Mouse (Mus musculus): ENCODE results near the gene Cyp2w1. TPM values are rescaled to one million over a fixed set of nuclear protein-coding genes. Genes with fewer than 3 reads are reported as not detected.

Gene Cyp2w1
- not detected for total RNA-seq (2022)

GRCm38 (mm10) chr5:139352317-139352716 lies at the start of gene Cyp2w1:
Cyp2w1 (plus strand) TSS chr5:139352617.
- no peak for DNase-seq (ENCODE audit: low spot score in 2 of 2)

- no peak for DNase-seq (ENCODE audit: low spot score in 2 of 2)
Observed at GRCm38 (mm10) chr5:139303646-139304061, 48.8 kb upstream of the Cyp2w1 start.

- no peak for DNase-seq (ENCODE audit: low spot score in 2 of 2)
Observed at GRCm38 (mm10) chr5:139309946-139310345, 42.5 kb upstream of the Cyp2w1 start.

GRCm38 (mm10) chr5:139310477-139310876 lies 41.9 kb upstream of the Cyp2w1 start:
- no peak for DNase-seq (ENCODE audit: low spot score in 2 of 2)

GRCm38 (mm10) chr5:139311822-139312221 lies 40.6 kb upstream of the Cyp2w1 start:
- no peak for DNase-seq (ENCODE audit: low spot score in 2 of 2)

GRCm38 (mm10) chr5:139313536-139313935 lies 38.9 kb upstream of the Cyp2w1 start:
- no peak for DNase-seq (ENCODE audit: low spot score in 2 of 2)

GRCm38 (mm10) chr5:139314941-139315642 lies 37.3 kb upstream of the Cyp2w1 start:
- no peak for DNase-seq (ENCODE audit: low spot score in 2 of 2)

- DNase-seq (ENCODE audit: low spot score in 2 of 2), result no peak
Observed at GRCm38 (mm10) chr5:139316982-139317675, 35.3 kb upstream of the Cyp2w1 start.

- DNase-seq (ENCODE audit: low spot score in 2 of 2), result no peak
Observed at GRCm38 (mm10) chr5:139317751-139318504, 34.5 kb upstream of the Cyp2w1 start.

GRCm38 (mm10) chr5:139320424-139320823 lies 32.0 kb upstream of the Cyp2w1 start:
- no peak for DNase-seq (ENCODE audit: low spot score in 2 of 2)

GRCm38 (mm10) chr5:139321331-139321730 lies 31.1 kb upstream of the Cyp2w1 start:
- DNase-seq (ENCODE audit: low spot score in 2 of 2), result no peak

- DNase-seq (ENCODE audit: low spot score in 2 of 2), result no peak
Observed at GRCm38 (mm10) chr5:139323260-139323924, 29.0 kb upstream of the Cyp2w1 start.

- no peak for DNase-seq (ENCODE audit: low spot score in 2 of 2)
Observed at GRCm38 (mm10) chr5:139324045-139324491, 28.3 kb upstream of the Cyp2w1 start.

GRCm38 (mm10) chr5:139324691-139325394 lies 27.6 kb upstream of the Cyp2w1 start:
- no peak for DNase-seq (ENCODE audit: low spot score in 2 of 2)

GRCm38 (mm10) chr5:139325395-139325966 lies 26.9 kb upstream of the Cyp2w1 start, which contains the start of gene Adap1:
Adap1 (minus strand) TSS chr5:139325622.
- DNase-seq (ENCODE audit: low spot score in 2 of 2), result no peak

GRCm38 (mm10) chr5:139326111-139326696 lies 26.2 kb upstream of the Cyp2w1 start:
- no peak for DNase-seq (ENCODE audit: low spot score in 2 of 2)

- DNase-seq (ENCODE audit: low spot score in 2 of 2), result no peak
Observed at GRCm38 (mm10) chr5:139326986-139327633, 25.3 kb upstream of the Cyp2w1 start.

- no peak for DNase-seq (ENCODE audit: low spot score in 2 of 2)
Observed at GRCm38 (mm10) chr5:139327634-139328020, 24.8 kb upstream of the Cyp2w1 start.

- DNase-seq (ENCODE audit: low spot score in 2 of 2), result no peak
Observed at GRCm38 (mm10) chr5:139330766-139331165, 21.7 kb upstream of the Cyp2w1 start.

GRCm38 (mm10) chr5:139331742-139332141 lies 20.7 kb upstream of the Cyp2w1 start:
- peak; percentile 67 to 71 for DNase-seq (ENCODE audit: low spot score in 2 of 2)
